Mouse (Mus musculus) heart, postnatal 0 days (tissue): ENCODE measurements at regions not wholly inside any gene's neighbourhood (a gene's known extent, or its start where the extent isn't known, plus 50 kb on each side); places are given as distances from the start of the nearest gene placed in this dataset.

Experiments
- CTCF ChIP-seq: IDR thresholded peaks from 2 replicates; pipeline ENCODE4 v1.5.1; 2016; ENCODE audit warnings: antibody characterized with exemption, control low read depth, low read depth
- EP300 ChIP-seq: IDR thresholded peaks from 2 replicates; pipeline ENCODE4 v1.6.1; 2016; ENCODE audit warnings: antibody characterized with exemption, low read depth

DNA sequence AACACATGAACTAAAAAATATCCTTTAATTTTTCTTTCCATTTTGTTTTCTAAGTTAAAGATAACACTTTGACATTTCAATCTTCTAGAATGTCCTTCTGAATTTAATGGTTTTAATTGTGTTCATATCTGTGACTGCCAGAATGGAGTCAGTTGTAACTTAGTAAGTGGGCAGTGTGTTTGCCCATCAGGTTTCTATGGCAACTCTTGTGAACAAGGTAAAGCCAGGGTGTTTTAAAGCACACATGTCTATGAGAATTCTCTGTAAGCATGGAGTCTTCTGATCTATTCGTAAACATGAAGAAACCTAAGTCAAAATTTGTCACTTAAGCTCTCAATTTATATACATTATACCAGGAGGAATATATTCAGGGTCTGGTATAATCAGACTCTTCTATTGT lies 689.4 kb downstream of the Egfem1 start:
- no peak for TF ChIP-seq CTCF
- TF ChIP-seq EP300, result no peak
